Mouse (Mus musculus): ENCODE data around the gene Cfb. TPM values are rescaled to one million over a fixed set of nuclear protein-coding genes. Genes with fewer than 3 reads are reported as not detected.
A peak's percentile ranks its signal among the peaks of the same experiment; 100 is the strongest.

Cfb gene
- polyA plus RNA-seq, 1 experiment from 2014 or later, result 2.6 TPM

DNA sequence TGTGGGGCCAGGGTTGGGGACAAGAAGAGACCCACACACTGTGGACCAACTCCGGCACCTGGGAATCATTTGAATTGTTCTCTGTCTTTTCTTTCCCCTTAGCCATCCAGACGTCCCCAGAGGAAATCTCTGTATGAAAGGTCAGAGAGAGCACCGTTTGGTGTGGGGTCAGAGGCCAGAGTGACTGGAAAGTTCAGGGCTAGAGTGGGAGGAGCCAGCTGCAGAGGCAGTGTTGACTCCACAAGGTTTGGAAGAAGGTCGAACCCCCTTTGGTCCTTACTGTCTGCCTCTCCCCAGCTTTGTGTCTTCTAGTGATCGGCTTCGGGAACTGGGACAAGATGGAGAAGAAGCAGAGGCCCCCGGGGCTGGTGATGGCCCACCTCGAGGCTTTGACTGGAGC, 8.8 kb downstream of the Cfb start:
- Histone ChIP-seq H3K9ac (ENCODE audit: low read length) (no peak overlapping the region), H3K27me3 (ENCODE audit: control insufficient read depth, insufficient read depth, low read length) (no peaks in the 10 kb centered on the region), H3K9me3 (ENCODE audit: control insufficient read depth, low read length) (no peaks in the 10 kb centered on the region), H3K4me2 (ENCODE audit: low read depth, low read length, severe bottlenecking) (no peak overlapping the region), H3K27ac (ENCODE audit: low read depth, low read length) (no peak overlapping the region), H3K36me3 (ENCODE audit: control insufficient read depth, insufficient read depth, low read length) (peaks cover 19% of the 10 kb centered on the region), H3K4me3 (ENCODE audit: low read depth, low read length) (no peak overlapping the region), H3K4me1 (replicated peaks; ENCODE audit: control insufficient read depth, insufficient read depth, low read length) (peaks cover 10% of the 10 kb centered on the region)
- no peak for ATAC-seq (replicated peaks; ENCODE audit: low FRiP score)
- WGBS, result 78% methylated on average over 8 of the region's 8 CpGs
- DNase-seq (ENCODE audit: low spot score), result no peak

DNA sequence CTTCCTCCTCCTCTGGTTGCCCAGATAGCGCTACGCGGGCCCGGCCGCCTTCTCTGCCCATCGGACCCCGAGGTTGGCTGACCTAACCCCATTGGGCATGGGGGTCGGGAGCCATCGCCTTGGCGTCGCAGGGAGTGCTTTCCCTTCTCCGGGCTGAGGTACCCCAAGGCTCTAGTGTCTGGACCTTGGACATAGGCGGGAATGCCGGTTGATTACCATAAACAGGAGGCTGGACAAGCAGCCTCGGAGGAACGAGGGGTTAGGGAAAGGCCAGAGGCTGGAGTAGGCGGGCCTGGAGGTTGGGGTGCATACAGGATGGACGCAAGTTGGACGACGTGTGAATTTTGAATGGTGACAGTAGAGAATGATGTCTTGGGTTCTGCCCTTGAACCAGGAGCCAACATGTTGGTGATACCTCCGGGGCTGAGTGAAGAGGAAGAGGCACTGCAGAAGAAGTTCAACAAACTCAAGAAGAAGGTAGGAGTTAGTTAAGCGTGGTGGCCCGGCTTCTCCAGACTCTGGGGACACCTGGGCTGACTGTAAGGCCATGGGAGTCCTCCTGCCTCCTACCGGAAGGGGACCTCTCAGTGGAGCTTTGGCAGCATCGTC, 11.7 kb downstream of the Cfb start:
- peak overlapping the region; percentile 90 for H3K4me2 ChIP-seq (ENCODE audit: low read depth, low read length, severe bottlenecking)
- DNase-seq (ENCODE audit: low spot score) (no peak), ATAC-seq (replicated peaks; ENCODE audit: low FRiP score) (no peak)
- H3K36me3 ChIP-seq (ENCODE audit: control insufficient read depth, insufficient read depth, low read length), result peaks cover 17% of the 10 kb centered on the region
- H3K4me3 ChIP-seq (ENCODE audit: low read depth, low read length), result peak overlapping the region; percentile 63
- 2% methylated on average over 25 of the region's 25 CpGs for WGBS
- no peak overlapping the region for H3K27ac ChIP-seq (ENCODE audit: low read depth, low read length)
- H3K4me1 ChIP-seq (replicated peaks; ENCODE audit: control insufficient read depth, insufficient read depth, low read length), result peaks cover 10% of the 10 kb centered on the region
- H3K9ac ChIP-seq (ENCODE audit: low read length), result peak overlapping the region; percentile 80
- H3K9me3 ChIP-seq (ENCODE audit: control insufficient read depth, low read length), result no peaks in the 10 kb centered on the region
- no peaks in the 10 kb centered on the region for H3K27me3 ChIP-seq (ENCODE audit: control insufficient read depth, insufficient read depth, low read length)

DNA sequence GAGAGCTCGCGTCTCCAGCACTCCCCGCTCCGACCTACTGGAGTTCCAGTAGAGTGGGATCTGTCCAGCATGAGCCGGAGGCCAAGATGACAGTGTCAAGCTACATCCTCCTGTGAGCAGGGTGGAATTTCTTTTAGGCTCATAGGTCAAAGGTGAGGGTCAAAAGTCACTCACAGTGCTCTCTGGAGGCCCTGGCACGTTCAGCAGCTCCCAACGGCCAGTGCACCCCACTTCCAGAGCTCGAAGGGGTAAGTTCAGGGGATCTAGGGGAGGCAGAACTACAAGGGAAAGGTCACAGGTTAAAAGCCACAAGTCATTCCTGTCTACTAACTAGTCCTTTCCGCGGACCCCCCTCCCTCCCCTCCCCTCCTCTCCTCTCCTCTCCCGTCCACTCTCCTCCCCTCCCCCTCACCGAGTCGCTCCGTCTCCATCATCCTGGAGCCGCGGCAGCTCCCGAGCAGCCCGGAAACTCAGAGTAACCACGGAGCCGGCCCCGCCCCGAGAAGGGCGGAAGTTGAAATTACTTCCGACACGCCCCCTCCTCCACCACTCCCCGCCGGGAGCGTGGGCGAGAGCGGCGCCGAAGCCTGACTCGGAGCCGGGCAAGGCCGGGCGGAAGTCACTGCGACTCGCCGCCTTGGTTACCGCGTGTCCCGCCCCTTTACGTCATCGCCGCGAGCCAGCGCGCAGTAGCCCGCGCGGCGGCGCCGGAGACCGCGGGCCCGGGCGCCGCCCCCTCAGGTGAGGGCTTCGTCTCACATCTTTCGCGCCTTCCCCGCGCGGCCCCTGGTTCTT, 12.4 kb downstream of the Cfb start, which contains the start of the genes Skiv2l and Nelfe:
Gene Skiv2l (minus strand): TSS at position 489 of the 795 bp plus-strand sequence.
Gene Nelfe (plus strand): TSS at position 670 of the 795 bp plus-strand sequence.
- DNase-seq (ENCODE audit: low spot score) (peak; percentile 99), ATAC-seq (replicated peaks; ENCODE audit: low FRiP score) (peak; percentile 97)
- Histone ChIP-seq H3K9me3 (ENCODE audit: control insufficient read depth, low read length) (no peaks in the 10 kb centered on the region), H3K36me3 (ENCODE audit: control insufficient read depth, insufficient read depth, low read length) (peaks cover 17% of the 10 kb centered on the region), H3K4me3 (ENCODE audit: low read depth, low read length) (peak within 1 kb of the TSS; percentile 63), H3K27me3 (ENCODE audit: control insufficient read depth, insufficient read depth, low read length) (no peaks in the 10 kb centered on the region), H3K4me2 (ENCODE audit: low read depth, low read length, severe bottlenecking) (peak within 1 kb of the TSS; percentile 90), H3K9ac (ENCODE audit: low read length) (peak within 1 kb of the TSS; percentile 80), H3K4me1 (replicated peaks; ENCODE audit: control insufficient read depth, insufficient read depth, low read length) (peaks cover 10% of the 10 kb centered on the region), H3K27ac (ENCODE audit: low read depth, low read length) (no peak within 1 kb of the TSS)
- WGBS, result under 1% methylated on average over 58 of the region's 65 CpGs

DNA sequence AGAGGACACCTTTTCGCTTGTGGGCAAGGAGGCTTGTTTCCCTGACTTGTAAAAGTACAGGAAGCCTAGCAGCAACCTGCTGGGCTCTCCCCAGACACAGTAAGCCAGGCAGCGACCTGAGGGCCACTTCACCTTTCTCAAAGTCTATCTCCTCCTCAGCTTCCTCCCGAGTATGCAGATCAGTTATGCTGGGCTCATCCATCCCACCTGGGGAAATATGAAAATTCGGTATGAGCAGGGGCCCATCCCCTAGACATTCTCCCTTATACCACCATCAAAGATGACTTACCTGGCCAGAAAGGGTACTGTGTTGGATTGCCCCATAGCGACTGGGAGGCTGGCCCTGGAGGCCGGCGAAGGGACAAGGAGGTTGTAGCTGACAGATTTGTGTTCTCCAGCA, 14.7 kb downstream of the Cfb start:
- Histone ChIP-seq H3K4me1 (replicated peaks; ENCODE audit: control insufficient read depth, insufficient read depth, low read length) (peaks cover 10% of the 10 kb centered on the region), H3K27ac (ENCODE audit: low read depth, low read length) (no peak overlapping the region), H3K36me3 (ENCODE audit: control insufficient read depth, insufficient read depth, low read length) (peaks cover 6% of the 10 kb centered on the region), H3K4me3 (ENCODE audit: low read depth, low read length) (no peak overlapping the region), H3K9ac (ENCODE audit: low read length) (no peak overlapping the region), H3K4me2 (ENCODE audit: low read depth, low read length, severe bottlenecking) (no peak overlapping the region), H3K9me3 (ENCODE audit: control insufficient read depth, low read length) (no peaks in the 10 kb centered on the region), H3K27me3 (ENCODE audit: control insufficient read depth, insufficient read depth, low read length) (no peaks in the 10 kb centered on the region)
- DNase-seq (ENCODE audit: low spot score) (no peak), ATAC-seq (replicated peaks; ENCODE audit: low FRiP score) (no peak)
- WGBS, result 93% methylated on average over 7 of the region's 7 CpGs

DNA sequence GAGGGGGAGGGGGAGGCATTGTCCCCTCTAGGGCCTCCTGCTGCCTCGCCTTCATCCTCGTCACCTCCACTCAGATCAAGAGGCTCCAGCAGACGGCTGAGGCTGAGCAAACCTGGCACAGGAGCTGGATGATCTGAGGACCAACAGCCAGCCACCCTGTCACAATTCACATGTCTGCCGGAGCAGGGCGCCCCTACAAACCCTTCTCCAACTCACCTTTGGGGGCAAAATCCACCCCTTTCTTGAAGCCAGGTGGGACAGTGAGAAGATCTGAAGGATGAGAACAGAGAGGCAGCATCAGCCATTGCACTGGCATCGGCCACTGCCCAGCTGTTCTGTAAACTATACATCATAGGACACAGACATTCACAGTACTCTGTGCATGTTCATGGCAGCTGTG, 15.1 kb downstream of the Cfb start:
- no peak overlapping the region for H3K27ac ChIP-seq (ENCODE audit: low read depth, low read length)
- H3K9me3 ChIP-seq (ENCODE audit: control insufficient read depth, low read length), result no peaks in the 10 kb centered on the region
- WGBS, result 89% methylated on average over 6 of the region's 6 CpGs
- peaks cover 2% of the 10 kb centered on the region for H3K36me3 ChIP-seq (ENCODE audit: control insufficient read depth, insufficient read depth, low read length)
- ATAC-seq (replicated peaks; ENCODE audit: low FRiP score) (no peak), DNase-seq (ENCODE audit: low spot score) (no peak)
- peaks cover 10% of the 10 kb centered on the region for H3K4me1 ChIP-seq (replicated peaks; ENCODE audit: control insufficient read depth, insufficient read depth, low read length)
- H3K27me3 ChIP-seq (ENCODE audit: control insufficient read depth, insufficient read depth, low read length), result no peaks in the 10 kb centered on the region
- H3K9ac ChIP-seq (ENCODE audit: low read length), result no peak overlapping the region
- H3K4me3 ChIP-seq (ENCODE audit: low read depth, low read length), result no peak overlapping the region
- no peak overlapping the region for H3K4me2 ChIP-seq (ENCODE audit: low read depth, low read length, severe bottlenecking)

DNA sequence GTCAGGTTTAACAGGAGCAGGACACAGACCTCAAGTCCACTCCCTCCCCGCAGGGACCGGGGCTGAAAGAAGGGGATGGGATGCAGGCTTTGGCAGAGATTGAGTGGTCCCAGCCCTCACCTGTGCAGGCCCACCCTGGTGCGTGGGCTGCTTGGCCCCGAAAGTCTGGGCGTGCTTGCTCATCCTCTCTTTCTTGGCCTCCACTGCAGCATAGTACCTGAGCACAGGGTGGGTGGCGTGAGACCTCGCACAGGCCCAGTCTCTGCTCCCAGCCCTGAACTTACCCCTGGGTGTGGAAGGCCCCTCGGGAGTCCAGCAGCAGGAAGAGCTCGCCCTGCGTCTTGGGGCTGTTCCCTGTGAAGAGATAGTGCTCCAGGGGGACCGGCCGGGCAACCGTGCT, 17.4 kb downstream of the Cfb start:
- Histone ChIP-seq H3K9ac (ENCODE audit: low read length) (no peak overlapping the region), H3K36me3 (ENCODE audit: control insufficient read depth, insufficient read depth, low read length) (peaks cover 8% of the 10 kb centered on the region)
- 92% methylated on average over 13 of the region's 13 CpGs for WGBS

DNA sequence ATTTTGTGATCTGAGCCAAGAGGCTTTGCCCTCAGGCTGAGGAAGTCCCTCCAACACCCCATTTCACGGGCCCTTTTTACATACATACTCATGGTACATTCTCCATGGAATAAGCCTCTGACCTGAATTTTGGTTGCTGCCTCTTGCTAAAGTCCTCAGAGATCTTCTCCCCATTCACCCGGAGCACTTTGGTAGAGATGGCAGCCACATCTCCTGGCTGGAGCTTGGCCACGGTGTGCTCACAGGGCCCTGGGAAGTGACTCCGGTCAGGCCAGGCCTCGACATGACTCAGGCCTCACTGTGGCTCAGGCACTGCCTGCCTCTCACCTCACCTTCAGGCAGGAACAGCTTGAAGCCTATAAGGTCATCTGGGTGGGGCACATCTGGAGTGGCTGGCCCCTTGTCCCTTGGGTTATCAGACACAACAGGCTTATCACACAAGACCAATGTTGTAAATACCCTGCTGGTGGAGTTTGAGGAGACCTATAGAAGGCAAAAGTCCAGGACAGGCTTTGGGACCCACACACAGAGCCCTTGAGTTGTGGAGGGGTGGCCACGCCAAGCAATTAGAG, 21.5 kb downstream of the Cfb start:
- ATAC-seq (replicated peaks; ENCODE audit: low FRiP score) (no peak), DNase-seq (ENCODE audit: low spot score) (no peak)
- 87% methylated on average over 6 of the region's 6 CpGs for WGBS
- Histone ChIP-seq H3K9ac (ENCODE audit: low read length) (no peak overlapping the region), H3K4me3 (ENCODE audit: low read depth, low read length) (no peak overlapping the region), H3K4me2 (ENCODE audit: low read depth, low read length, severe bottlenecking) (no peak overlapping the region), H3K27me3 (ENCODE audit: control insufficient read depth, insufficient read depth, low read length) (no peaks in the 10 kb centered on the region), H3K9me3 (ENCODE audit: control insufficient read depth, low read length) (no peaks in the 10 kb centered on the region), H3K4me1 (replicated peaks; ENCODE audit: control insufficient read depth, insufficient read depth, low read length) (peaks cover 15% of the 10 kb centered on the region), H3K27ac (ENCODE audit: low read depth, low read length) (no peak overlapping the region), H3K36me3 (ENCODE audit: control insufficient read depth, insufficient read depth, low read length) (peaks cover 11% of the 10 kb centered on the region)

More for the DNA sequence above, 17.4 kb downstream of the Cfb start:
- Histone ChIP-seq H3K4me3 (ENCODE audit: low read depth, low read length) (no peak overlapping the region), H3K4me1 (replicated peaks; ENCODE audit: control insufficient read depth, insufficient read depth, low read length) (peaks cover 2% of the 10 kb centered on the region; the same call in 1 of the 2 replicates), H3K4me2 (ENCODE audit: low read depth, low read length, severe bottlenecking) (no peak overlapping the region), H3K27ac (ENCODE audit: low read depth, low read length) (no peak overlapping the region), H3K27me3 (ENCODE audit: control insufficient read depth, insufficient read depth, low read length) (no peaks in the 10 kb centered on the region), H3K9me3 (ENCODE audit: control insufficient read depth, low read length) (no peaks in the 10 kb centered on the region)
- ATAC-seq (replicated peaks; ENCODE audit: low FRiP score) (no peak), DNase-seq (ENCODE audit: low spot score) (no peak)

DNA sequence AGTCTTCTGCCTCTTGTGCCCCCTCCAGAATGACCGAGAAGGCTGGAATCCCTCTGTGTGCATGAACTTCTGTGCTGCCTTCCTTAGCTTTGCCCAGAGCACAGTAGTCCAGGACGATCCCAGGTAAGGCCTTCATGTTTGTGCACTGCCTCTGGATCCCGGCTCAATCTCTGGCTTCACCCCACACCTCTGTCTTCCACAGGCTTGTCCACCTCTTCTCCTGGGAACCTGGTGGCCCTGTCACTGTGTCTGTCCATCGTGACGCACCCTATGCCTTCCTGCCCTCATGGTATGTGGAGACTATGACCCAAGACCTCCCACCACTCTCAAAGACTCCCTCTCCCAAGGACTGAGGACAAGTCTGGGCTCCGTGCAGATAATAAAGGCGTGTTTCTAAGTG, 23.5 kb downstream of the Cfb start:
- DNase-seq (ENCODE audit: low spot score) (no peak), ATAC-seq (replicated peaks; ENCODE audit: low FRiP score) (no peak)
- no peaks in the 10 kb centered on the region for H3K9me3 ChIP-seq (ENCODE audit: control insufficient read depth, low read length)
- no peak overlapping the region for H3K9ac ChIP-seq (ENCODE audit: low read length)
- 87% methylated on average over 7 of the region's 7 CpGs for WGBS
- no peak overlapping the region for H3K4me3 ChIP-seq (ENCODE audit: low read depth, low read length)
- H3K27me3 ChIP-seq (ENCODE audit: control insufficient read depth, insufficient read depth, low read length), result no peaks in the 10 kb centered on the region
- H3K4me2 ChIP-seq (ENCODE audit: low read depth, low read length, severe bottlenecking), result no peak overlapping the region
- peaks cover 11% of the 10 kb centered on the region for H3K36me3 ChIP-seq (ENCODE audit: control insufficient read depth, insufficient read depth, low read length)
- no peak overlapping the region for H3K27ac ChIP-seq (ENCODE audit: low read depth, low read length)
- H3K4me1 ChIP-seq (replicated peaks; ENCODE audit: control insufficient read depth, insufficient read depth, low read length), result peaks cover 16% of the 10 kb centered on the region
